In genomic region chr15:89196313-89196706, GRCm38 (mm10) we compare ENCODE assay signal across 8 mouse cellular contexts. TPM values are rescaled to one million over a fixed set of nuclear protein-coding genes. Genes with fewer than 3 reads are reported as not detected.
DNase-seq lines count a peak whose midpoint lies in the region; ATAC-seq and TF ChIP-seq lines count a peak whose summit lies in the region.

Gene Dennd6b, minus strand, starts transcription at chr15:89196496.

- H3K4me1 ChIP-seq in forebrain, embryonic 15.5 days, result peaks cover 16% of the 10 kb centered on the region
- peaks cover 4% of the 10 kb centered on the region; the same call in 1 of the 2 replicates for H3K4me1 ChIP-seq in lung, adult 2 months (ENCODE audit: control insufficient read depth, insufficient read depth, low read length)

- peak within 1 kb of the TSS; percentile 59 for H3K4me2 ChIP-seq in forebrain, embryonic 15.5 days (replicated peaks)

- peak within 1 kb of the TSS; percentile 96 for H3K27ac ChIP-seq in forebrain, embryonic 15.5 days (replicated peaks)

- 0% methylated on average over 38 of the region's 38 CpGs for WGBS in forebrain, embryonic 15.5 days
- WGBS in lung, adult 2 months, result under 1% methylated on average over 38 of the region's 38 CpGs

- DNase-seq in ES-CJ7 (ENCODE audit: low read depth, low spot score), result peak; percentile 97
- DNase-seq in cerebellum, adult 11 months, result peak; percentile 97
- peak; percentile 94 for DNase-seq in heart, postnatal 25 days (ENCODE audit: low spot score)
- DNase-seq in layer of hippocampus, adult 18-20 months (ENCODE audit: low spot score in 2 of 2), result peak; percentile 94 to 98
- peak; percentile 93 for DNase-seq in lung, adult 2 months
- DNase-seq in thymus, adult 18-20 months, result peak; percentile 94 to 95

- peak; percentile 99 for ATAC-seq in forebrain, embryonic 15.5 days (replicated peaks)
- ATAC-seq in neutrophil, adult 5-6 weeks (ENCODE audit: extremely low read depth, insufficient number of reproducible peaks, low FRiP score, poor library complexity, severe bottlenecking), result peak; percentile 99

- no peaks in the 10 kb centered on the region for H3K27me3 ChIP-seq in forebrain, embryonic 15.5 days

- no peaks in the 10 kb centered on the region for H3K9me3 ChIP-seq in forebrain, embryonic 15.5 days

- no peaks in the 10 kb centered on the region for H3K36me3 ChIP-seq in forebrain, embryonic 15.5 days

- peak; percentile 83 for TF ChIP-seq CTCF in lung, adult 2 months (IDR thresholded peaks at IDR 0.05; ENCODE audit: insufficient read depth, low read length)

- H3K9ac ChIP-seq in forebrain, embryonic 15.5 days (replicated peaks), result peak within 1 kb of the TSS; percentile 91

- peak within 1 kb of the TSS; percentile 77 for H3K4me3 ChIP-seq in forebrain, embryonic 15.5 days
- peak within 1 kb of the TSS; percentile 99 for H3K4me3 ChIP-seq in lung, adult 2 months (replicated peaks; ENCODE audit: extremely low read depth, low read depth, low read length)

- intact Hi-C loops in heart, postnatal 25 days (cut with DNase I), result loop anchor here (2.0 to 5.0 kb wide), 4 partner anchors 14 to 119 kb away; partner anchors contain the start of genes Ppp6r2, Trabd and Tubgcp6

- TF ChIP-seq POLR2A in lung, adult 2 months (IDR thresholded peaks at IDR 0.05; ENCODE audit: borderline replicate concordance, extremely low read depth, low read depth, low read length), result peak; percentile 34; the same call in 1 of the 2 replicates

RNA-seq across cellular contexts. Expression of gene Dennd6b, which starts in this region (rescaled TPM):
- polyA plus RNA-seq in forebrain, embryonic 15.5 days (2015; fragmentation: Nextera tagmentation; extraction: Ambion mirVana), result 58.5 and 62.2 TPM in 2 replicates
- total RNA-seq in heart, postnatal 25 days (2021), result 1 to 10 TPM; 8.4 to 8.7 TPM
- total RNA-seq in layer of hippocampus, adult 18-20 months (2021), result 10 to 100 TPM; 34.8 to 39.1 TPM
- polyA plus RNA-seq in lung, adult 2 months (2012; rRNA removed), result 15.6 and 17.2 TPM in 2 replicates
- total RNA-seq in neutrophil, adult 5-6 weeks (2017), result 14.3 and 14.5 TPM in 2 replicates

Comparison
In these comparisons a context has a peak if more than half of its experiments do, and no peak if none do; other contexts are left out.
1. Peak in every context shown above with its lines: DNase-seq, ATAC-seq, H3K4me3 ChIP-seq and H3K27ac ChIP-seq.